Mouse (Mus musculus): ENCODE data around the gene Atp6v0e2.
A peak's percentile ranks its signal among the peaks of the same experiment; 100 is the strongest.

Gene Atp6v0e2

GRCm38 (mm10) chr6:48539860-48540259 lies 2.4 kb downstream of the Atp6v0e2 start:
- no peak for DNase-seq (ENCODE audit: low read depth, low spot score)

GRCm38 (mm10) chr6:48540721-48541120 lies 3.3 kb downstream of the Atp6v0e2 start:
- DNase-seq (ENCODE audit: low read depth, low spot score), result no peak

GRCm38 (mm10) chr6:48541560-48542450 lies 4.4 kb downstream of the Atp6v0e2 start:
- DNase-seq (ENCODE audit: low read depth, low spot score), result no peak

- no peak for DNase-seq (ENCODE audit: low read depth, low spot score)
Measured at GRCm38 (mm10) chr6:48542631-48543030, 5.2 kb downstream of the Atp6v0e2 start.

- no peak for DNase-seq (ENCODE audit: low read depth, low spot score)
Measured at GRCm38 (mm10) chr6:48545251-48545650, 7.8 kb downstream of the Atp6v0e2 start.

- peak; percentile 70 for DNase-seq (ENCODE audit: low read depth, low spot score)
Measured at GRCm38 (mm10) chr6:48546271-48546670, 8.9 kb downstream of the Atp6v0e2 start.

GRCm38 (mm10) chr6:48546858-48547257 lies 9.4 kb downstream of the Atp6v0e2 start:
- no peak for DNase-seq (ENCODE audit: low read depth, low spot score)

- no peak for DNase-seq (ENCODE audit: low read depth, low spot score)
Measured at GRCm38 (mm10) chr6:48548314-48548713, 10.9 kb downstream of the Atp6v0e2 start.

- DNase-seq (ENCODE audit: low read depth, low spot score), result peak; percentile 68
Measured at GRCm38 (mm10) chr6:48552918-48553317, 15.5 kb downstream of the Atp6v0e2 start.

- DNase-seq (ENCODE audit: low read depth, low spot score), result no peak
Measured at GRCm38 (mm10) chr6:48553819-48554218, 16.4 kb downstream of the Atp6v0e2 start.

- DNase-seq (ENCODE audit: low read depth, low spot score), result peak; percentile 97
Measured at GRCm38 (mm10) chr6:48554280-48555103, 17.1 kb downstream of the Atp6v0e2 start, which contains the start of gene Lrrc61. Gene Lrrc61, plus strand, starts transcription at chr6:48554796.

- DNase-seq (ENCODE audit: low read depth, low spot score), result peak; percentile 44
Measured at GRCm38 (mm10) chr6:48555104-48555890, 17.9 kb downstream of the Atp6v0e2 start.

GRCm38 (mm10) chr6:48555956-48556355 lies 18.5 kb downstream of the Atp6v0e2 start:
- DNase-seq (ENCODE audit: low read depth, low spot score), result no peak

- DNase-seq (ENCODE audit: low read depth, low spot score), result no peak
Measured at GRCm38 (mm10) chr6:48565693-48566310, 28.4 kb downstream of the Atp6v0e2 start.

GRCm38 (mm10) chr6:48566312-48566711 lies 28.9 kb downstream of the Atp6v0e2 start:
- no peak for DNase-seq (ENCODE audit: low read depth, low spot score)

- DNase-seq (ENCODE audit: low read depth, low spot score), result no peak
Measured at GRCm38 (mm10) chr6:48568036-48568984, 30.9 kb downstream of the Atp6v0e2 start.

- peak; percentile 37 for DNase-seq (ENCODE audit: low read depth, low spot score)
Measured at GRCm38 (mm10) chr6:48569065-48569807, 31.8 kb downstream of the Atp6v0e2 start.

GRCm38 (mm10) chr6:48572014-48572413 lies 34.6 kb downstream of the Atp6v0e2 start:
- DNase-seq (ENCODE audit: low read depth, low spot score), result no peak

- no peak for DNase-seq (ENCODE audit: low read depth, low spot score)
Measured at GRCm38 (mm10) chr6:48572572-48573061, 35.2 kb downstream of the Atp6v0e2 start, which contains the start of gene Rarres2. Gene Rarres2, minus strand, starts transcription at chr6:48572789.
